Mouse (Mus musculus): ENCODE results near the gene Fstl1. TPM values are rescaled to one million over a fixed set of nuclear protein-coding genes. Genes with fewer than 3 reads are reported as not detected.

Gene Fstl1
- total and polyA plus RNA-seq, 3 experiments: 0.34 to 0.87 (median 0.59) TPM

DNA sequence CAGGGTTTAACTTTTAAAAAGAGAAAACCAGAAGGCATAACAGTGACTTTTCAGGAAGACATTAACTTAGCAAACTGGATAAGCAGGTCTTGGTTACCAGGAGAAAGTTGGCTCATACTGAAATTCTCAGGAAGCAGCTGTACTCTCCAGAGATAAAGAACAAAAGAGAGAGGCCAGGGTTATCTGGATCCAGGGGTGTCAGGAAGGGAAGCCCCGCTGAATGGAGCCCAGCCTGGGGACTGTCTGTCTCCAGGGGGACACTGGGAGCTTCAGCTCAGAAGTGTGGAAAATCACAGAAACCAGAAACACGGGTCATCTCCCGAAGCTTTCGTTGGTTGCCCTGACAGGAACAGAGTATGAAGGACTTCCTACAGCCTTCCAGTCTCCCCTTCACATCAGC lies 22.2 kb upstream of the Fstl1 start:
- H3K9ac ChIP-seq (ENCODE audit: insufficient read depth, low read depth): no peak overlapping the region
- H3K9me3 ChIP-seq (replicated peaks; ENCODE audit: low read length): no peaks in the 10 kb centered on the region
- no peak overlapping the region for H3K4me3 ChIP-seq (replicated peaks in 1 of 3; ENCODE audit: low read depth in 2 of 3, low read length in 2 of 3, poor library complexity in 1 of 3)
- H3K27ac ChIP-seq (ENCODE audit: insufficient read depth, low read depth): no peak overlapping the region
- no peak overlapping the region for H3K4me2 ChIP-seq (ENCODE audit: insufficient read depth, low read depth, poor library complexity, severe bottlenecking)
- in situ Hi-C loops (cut with MboI; ENCODE audit: low pct_ligation_motif_present, low pct_unique_long_range_greater_than_20kb, low sequenced_read_pairs): no loop called here
- H3K4me1 ChIP-seq (ENCODE audit: control insufficient read depth in 1 of 2, insufficient read depth in 2 of 2): peaks cover 0 to 25% of the 10 kb centered on the region in 2 experiments; a peak in 2 of 4 replicates
- dilution Hi-C loops (cut with MboI; ENCODE audit: extremely low pct_ligation_motif_present, extremely low pct_unique_long_range_greater_than_20kb, low sequenced_read_pairs): no loop called here
- no peaks in the 10 kb centered on the region for H3K79me2 ChIP-seq (replicated peaks; ENCODE audit: control insufficient read depth, extremely low read depth, insufficient read depth, poor library complexity, severe bottlenecking)
- no peak for DNase-seq (ENCODE audit: extremely low read depth)
- no peaks in the 10 kb centered on the region for H3K27me3 ChIP-seq (replicated peaks)
- TF ChIP-seq BHLHE40 (IDR thresholded peaks at IDR 0.05; ENCODE audit: low read depth, low read length): no peak
- no peak for TF ChIP-seq NRF1 (IDR thresholded peaks at IDR 0.05; ENCODE audit: low read depth, low read length)
- TF ChIP-seq RAD21 (IDR thresholded peaks at IDR 0.05; ENCODE audit: low read depth, low read length): no peak
- no peak for TF ChIP-seq HCFC1 (IDR thresholded peaks at IDR 0.05; ENCODE audit: low read depth, low read length)
- no peak for TF ChIP-seq JUN (IDR thresholded peaks at IDR 0.05; ENCODE audit: insufficient read depth, low read depth, low read length)
- no peak for TF ChIP-seq E2F4 (IDR thresholded peaks at IDR 0.05; ENCODE audit: insufficient replicate concordance, low read depth, low read length)
- TF ChIP-seq TBP (conservative IDR thresholded peaks at IDR 0.05; ENCODE audit: low read depth, low read length): no peak
- no peak for TF ChIP-seq ETS1 (conservative IDR thresholded peaks at IDR 0.05; ENCODE audit: low read depth, low read length)
- TF ChIP-seq USF1 (IDR thresholded peaks at IDR 0.05; ENCODE audit: low read depth, low read length): no peak
- no peak for TF ChIP-seq EP300 (IDR thresholded peaks at IDR 0.05; ENCODE audit: low read length)
- no peak for TF ChIP-seq ZKSCAN1 (IDR thresholded peaks at IDR 0.05; ENCODE audit: borderline replicate concordance, low read depth, low read length)
- TF ChIP-seq TCF12 (IDR thresholded peaks at IDR 0.05; ENCODE audit: low read depth, low read length): no peak
- no peak for TF ChIP-seq RCOR1 (conservative IDR thresholded peaks at IDR 0.05; ENCODE audit: low read depth, low read length)
- TF ChIP-seq MAZ (IDR thresholded peaks at IDR 0.05; ENCODE audit: low read depth, low read length): no peak
- no peak for TF ChIP-seq CHD2 (IDR thresholded peaks at IDR 0.05; ENCODE audit: low read length)
- no peak for TF ChIP-seq IRF4 (IDR thresholded peaks at IDR 0.05; ENCODE audit: low read depth, low read length)
- TF ChIP-seq ZNF384 (IDR thresholded peaks at IDR 0.05; ENCODE audit: low read depth, low read length): no peak
- no peaks in the 10 kb centered on the region for H3K36me3 ChIP-seq (replicated peaks in 1 of 2; ENCODE audit: control insufficient read depth in 1 of 2, insufficient read depth in 1 of 2, low read length in 1 of 2)

GRCm38 (mm10) chr16:37757223-37757622 lies 19.4 kb upstream of the Fstl1 start:
- dilution Hi-C loops (cut with MboI; ENCODE audit: extremely low pct_ligation_motif_present, extremely low pct_unique_long_range_greater_than_20kb, low sequenced_read_pairs) (no loop called here), in situ Hi-C loops (cut with MboI; ENCODE audit: low pct_ligation_motif_present, low pct_unique_long_range_greater_than_20kb, low sequenced_read_pairs) (no loop called here)
- Histone ChIP-seq H3K79me2 (replicated peaks; ENCODE audit: control insufficient read depth, extremely low read depth, insufficient read depth, poor library complexity, severe bottlenecking) (no peaks in the 10 kb centered on the region), H3K9ac (ENCODE audit: insufficient read depth, low read depth) (no peak overlapping the region), H3K4me1 (ENCODE audit: control insufficient read depth in 1 of 2, insufficient read depth in 2 of 2) (peaks cover 0 to 14% of the 10 kb centered on the region in 2 experiments; a peak in 2 of 4 replicates), H3K27ac (ENCODE audit: insufficient read depth, low read depth) (no peak overlapping the region), H3K4me3 (replicated peaks in 1 of 3; ENCODE audit: low read depth in 2 of 3, low read length in 2 of 3, poor library complexity in 1 of 3) (no peak overlapping the region), H3K27me3 (replicated peaks) (no peaks in the 10 kb centered on the region), H3K4me2 (ENCODE audit: insufficient read depth, low read depth, poor library complexity, severe bottlenecking) (no peak overlapping the region), H3K36me3 (replicated peaks in 1 of 2; ENCODE audit: control insufficient read depth in 1 of 2, insufficient read depth in 1 of 2, low read length in 1 of 2) (no peaks in the 10 kb centered on the region), H3K9me3 (replicated peaks; ENCODE audit: low read length) (no peaks in the 10 kb centered on the region)
- no peak for DNase-seq (ENCODE audit: extremely low read depth)
- TF ChIP-seq BHLHE40 (IDR thresholded peaks at IDR 0.05; ENCODE audit: low read depth, low read length) (no peak), PAX5 (IDR thresholded peaks at IDR 0.05; ENCODE audit: low read length) (no peak), USF1 (IDR thresholded peaks at IDR 0.05; ENCODE audit: low read depth, low read length) (no peak), CTCF (conservative IDR thresholded peaks at IDR 0.05 in 1 of 2, IDR thresholded peaks at IDR 0.05 in 1 of 2; ENCODE audit: low read depth in 2 of 2, low read length in 2 of 2) (no peak)
